Mouse (Mus musculus) midbrain, embryonic 12.5 days (tissue): ENCODE results near the gene 9430015G10Rik. TPM values are rescaled to one million over a fixed set of nuclear protein-coding genes. Genes with fewer than 3 reads are reported as not detected.

ENCODE experiments used
- ATAC-seq: fragments of 200-750 bp; cut with Nextera tagmentation; 2 replicates; pipeline ENCODE4 v1.8.0; 2017; ENCODE audit warnings: low read depth, moderate TSS enrichment, moderate library complexity; ENCODE audit not compliant: low FRiP score
- H3K27ac ChIP-seq: fragments of 300-500 bp; sonication (generic); replicated peaks from 2 replicates; pipeline ENCODE4 v1.5.1; 2016; ENCODE audit warnings: mild to moderate bottlenecking
- H3K27me3 ChIP-seq: fragments of 300-500 bp; sonication (generic); 2 replicates; pipeline ENCODE4 v1.6.1; 2016; ENCODE audit warnings: mild to moderate bottlenecking
- H3K36me3 ChIP-seq: fragments of 300-500 bp; sonication (generic); 2 replicates; pipeline ENCODE4 v1.6.1; 2016
- H3K4me1 ChIP-seq: fragments of 300-500 bp; sonication (generic); 2 replicates; pipeline ENCODE4 v1.6.1; 2016
- H3K4me2 ChIP-seq: fragments of 300-500 bp; sonication (generic); replicated peaks from 2 replicates; pipeline ENCODE4 v1.6.1; 2016; ENCODE audit warnings: mild to moderate bottlenecking, moderate library complexity
- H3K4me3 ChIP-seq: fragments of 300-500 bp; sonication (generic); 2 replicates; pipeline ENCODE4 v1.5.1; 2016; ENCODE audit warnings: mild to moderate bottlenecking
- H3K9ac ChIP-seq: fragments of 300-500 bp; sonication (generic); replicated peaks from 2 replicates; pipeline ENCODE4 v1.6.1; 2016; ENCODE audit warnings: mild to moderate bottlenecking, moderate library complexity
- H3K9me3 ChIP-seq: fragments of 300-500 bp; sonication (generic); 2 replicates; pipeline ENCODE4 v1.6.1; 2016; ENCODE audit warnings: mild to moderate bottlenecking
- WGBS: fragments of 180-500 bp; shearing (Covaris S2); methylation state at CpG from one replicate; pipeline ENCODE4 v1.1.7; 2016; 5-methylcytosine and 5-hydroxymethylcytosine counted together
- polyA plus RNA-seq: library from polyadenylated mRNA; unstranded; fragments of >200 nt; fragmentation: Nextera tagmentation; extraction: Ambion mirVana; gene quantifications from 2 replicates; pipeline ENCODE4 v1.2.1, GENCODE M21; 2016

9430015G10Rik gene
- polyA plus RNA-seq, 1 experiment from 2014 or later = 60.0 TPM

GRCm38 (mm10) chr4:156082621-156083234 is 27.1 kb upstream of the 9430015G10Rik start:
- H3K4me3 ChIP-seq = no peak overlapping the region
- H3K27ac ChIP-seq = no peak overlapping the region
- H3K4me2 ChIP-seq = no peak overlapping the region
- H3K27me3 ChIP-seq = peaks cover 10% of the 10 kb centered on the region
- no peaks in the 10 kb centered on the region for H3K36me3 ChIP-seq
- WGBS = 69% methylated on average over 4 of the region's 4 CpGs
- no peak overlapping the region for H3K9ac ChIP-seq
- peaks cover 7% of the 10 kb centered on the region for H3K4me1 ChIP-seq
- H3K9me3 ChIP-seq = no peaks in the 10 kb centered on the region
- ATAC-seq = no peak

- WGBS = 84% methylated on average over 5 of the region's 5 CpGs
- Histone ChIP-seq H3K4me2 (no peak overlapping the region), H3K4me3 (no peak overlapping the region), H3K9me3 (no peaks in the 10 kb centered on the region), H3K4me1 (peaks cover under 1% of the 10 kb centered on the region; the same call in 1 of the 2 replicates), H3K27ac (no peak overlapping the region), H3K27me3 (peaks cover 4% of the 10 kb centered on the region), H3K9ac (no peak overlapping the region), H3K36me3 (no peaks in the 10 kb centered on the region)
- ATAC-seq = no peak
These were observed 26.4 kb upstream of the 9430015G10Rik start for GRCm38 (mm10) chr4:156083348-156083747.

GRCm38 (mm10) chr4:156084096-156084879 is 25.5 kb upstream of the 9430015G10Rik start:
- Histone ChIP-seq H3K4me1 (no peaks in the 10 kb centered on the region), H3K9ac (no peak overlapping the region), H3K36me3 (no peaks in the 10 kb centered on the region), H3K9me3 (no peaks in the 10 kb centered on the region), H3K27me3 (no peaks in the 10 kb centered on the region), H3K4me3 (no peak overlapping the region), H3K27ac (no peak overlapping the region), H3K4me2 (no peak overlapping the region)
- no peak for ATAC-seq
- 83% methylated on average over 9 of the region's 9 CpGs for WGBS

- H3K4me3 ChIP-seq = no peak overlapping the region
- H3K27me3 ChIP-seq = no peaks in the 10 kb centered on the region; the same call in 1 of the 2 replicates
- WGBS = 86% methylated on average over 8 of the region's 8 CpGs
- no peaks in the 10 kb centered on the region for H3K36me3 ChIP-seq
- H3K4me1 ChIP-seq = no peaks in the 10 kb centered on the region
- H3K27ac ChIP-seq = no peak overlapping the region
- H3K9me3 ChIP-seq = no peaks in the 10 kb centered on the region
- no peak overlapping the region for H3K9ac ChIP-seq
- no peak overlapping the region for H3K4me2 ChIP-seq
- ATAC-seq = no peak
These were observed 24.5 kb upstream of the 9430015G10Rik start for GRCm38 (mm10) chr4:156085256-156085655.

GRCm38 (mm10) chr4:156087398-156088087 is 22.2 kb upstream of the 9430015G10Rik start:
- no peak overlapping the region for H3K4me2 ChIP-seq

GRCm38 (mm10) chr4:156091236-156091635 is 18.5 kb upstream of the 9430015G10Rik start:
- no peaks in the 10 kb centered on the region for H3K4me1 ChIP-seq
- H3K9me3 ChIP-seq = no peaks in the 10 kb centered on the region
- H3K4me3 ChIP-seq = no peak overlapping the region
- 62% methylated on average over 1 of the region's 1 CpGs for WGBS
- no peak for ATAC-seq
- no peak overlapping the region for H3K4me2 ChIP-seq
- H3K9ac ChIP-seq = no peak overlapping the region
- no peaks in the 10 kb centered on the region; the same call in 1 of the 2 replicates for H3K27me3 ChIP-seq
- no peaks in the 10 kb centered on the region for H3K36me3 ChIP-seq
- no peak overlapping the region for H3K27ac ChIP-seq

More at GRCm38 (mm10) chr4:156087398-156088087, 22.2 kb upstream of the 9430015G10Rik start:
- Histone ChIP-seq H3K4me3 (no peak overlapping the region), H3K27ac (no peak overlapping the region), H3K4me1 (no peaks in the 10 kb centered on the region), H3K9me3 (no peaks in the 10 kb centered on the region), H3K27me3 (no peaks in the 10 kb centered on the region; the same call in 1 of the 2 replicates), H3K36me3 (no peaks in the 10 kb centered on the region), H3K9ac (no peak overlapping the region)
- no peak for ATAC-seq
- WGBS = 45% methylated on average over 5 of the region's 5 CpGs

GRCm38 (mm10) chr4:156092765-156093164 is 17.0 kb upstream of the 9430015G10Rik start:
- Histone ChIP-seq H3K27ac (no peak overlapping the region), H3K9me3 (no peaks in the 10 kb centered on the region), H3K36me3 (no peaks in the 10 kb centered on the region), H3K4me2 (no peak overlapping the region), H3K27me3 (no peaks in the 10 kb centered on the region; the same call in 1 of the 2 replicates), H3K4me1 (no peaks in the 10 kb centered on the region), H3K9ac (no peak overlapping the region), H3K4me3 (no peak overlapping the region)
- no peak for ATAC-seq
- WGBS = 90% methylated on average over 1 of the region's 1 CpGs

- no peak overlapping the region for H3K27ac ChIP-seq
- WGBS = 83% methylated on average over 5 of the region's 5 CpGs
- ATAC-seq = no peak
These were observed 16.0 kb upstream of the 9430015G10Rik start for GRCm38 (mm10) chr4:156093758-156094157.

GRCm38 (mm10) chr4:156096191-156096590 is 13.6 kb upstream of the 9430015G10Rik start:
- Histone ChIP-seq H3K36me3 (no peaks in the 10 kb centered on the region), H3K27me3 (no peaks in the 10 kb centered on the region), H3K27ac (no peak overlapping the region), H3K4me3 (no peak overlapping the region), H3K9ac (no peak overlapping the region), H3K4me2 (no peak overlapping the region), H3K4me1 (no peaks in the 10 kb centered on the region), H3K9me3 (no peaks in the 10 kb centered on the region)
- ATAC-seq = no peak
- 93% methylated on average over 1 of the region's 1 CpGs for WGBS

More at GRCm38 (mm10) chr4:156093758-156094157, 16.0 kb upstream of the 9430015G10Rik start:
- H3K9ac ChIP-seq = no peak overlapping the region
- no peaks in the 10 kb centered on the region; the same call in 1 of the 2 replicates for H3K27me3 ChIP-seq
- H3K4me1 ChIP-seq = no peaks in the 10 kb centered on the region
- H3K36me3 ChIP-seq = no peaks in the 10 kb centered on the region
- H3K9me3 ChIP-seq = no peaks in the 10 kb centered on the region
- no peak overlapping the region for H3K4me2 ChIP-seq
- H3K4me3 ChIP-seq = no peak overlapping the region

- no peak overlapping the region for H3K9ac ChIP-seq
- no peak overlapping the region for H3K4me2 ChIP-seq
These were observed 11.9 kb upstream of the 9430015G10Rik start for GRCm38 (mm10) chr4:156097770-156098366.

GRCm38 (mm10) chr4:156099427-156099826 is 10.4 kb upstream of the 9430015G10Rik start:
- H3K4me3 ChIP-seq = no peak overlapping the region
- no peak overlapping the region for H3K9ac ChIP-seq
- WGBS = 73% methylated on average over 6 of the region's 6 CpGs

More at GRCm38 (mm10) chr4:156097770-156098366, 11.9 kb upstream of the 9430015G10Rik start:
- H3K4me1 ChIP-seq = no peaks in the 10 kb centered on the region
- no peaks in the 10 kb centered on the region for H3K27me3 ChIP-seq
- no peak overlapping the region for H3K4me3 ChIP-seq
- H3K9me3 ChIP-seq = no peaks in the 10 kb centered on the region
- H3K36me3 ChIP-seq = no peaks in the 10 kb centered on the region
- no peak for ATAC-seq
- WGBS = 67% methylated on average over 9 of the region's 9 CpGs
- no peak overlapping the region for H3K27ac ChIP-seq

More at GRCm38 (mm10) chr4:156099427-156099826, 10.4 kb upstream of the 9430015G10Rik start:
- ATAC-seq = no peak
- H3K27me3 ChIP-seq = no peaks in the 10 kb centered on the region
- H3K9me3 ChIP-seq = no peaks in the 10 kb centered on the region
- no peak overlapping the region for H3K27ac ChIP-seq
- no peaks in the 10 kb centered on the region for H3K4me1 ChIP-seq
- no peaks in the 10 kb centered on the region for H3K36me3 ChIP-seq
- H3K4me2 ChIP-seq = no peak overlapping the region
